Mouse (Mus musculus) cortical plate, adult 2 months (tissue): ENCODE data around the gene Ints1. TPM values are rescaled to one million over a fixed set of nuclear protein-coding genes. Genes with fewer than 3 reads are reported as not detected.

ENCODE experiments used
- H3K27ac ChIP-seq: fragments of 200-500 bp; 2 replicates; pipeline ENCODE4 v1.5.1; 2012; ENCODE audit warnings: low read length, control low read depth, inconsistent platforms; ENCODE audit not compliant: insufficient read depth
- H3K4me1 ChIP-seq: fragments of 200-500 bp; 2 replicates; pipeline ENCODE4 v1.6.1; 2011; ENCODE audit warnings: low read length; ENCODE audit not compliant: control insufficient read depth, insufficient read depth
- H3K4me3 ChIP-seq: fragments of 200-500 bp; 2 replicates; pipeline ENCODE4 v1.5.1; 2011; ENCODE audit warnings: mild to moderate bottlenecking, low read length, control low read depth; ENCODE audit not compliant: insufficient read depth
- CTCF ChIP-seq: fragments of 200-500 bp; IDR thresholded peaks from 2 replicates; pipeline ENCODE4 v1.5.1; 2011; ENCODE audit warnings: mild to moderate bottlenecking, control low read depth, low read length; ENCODE audit not compliant: insufficient read depth; ENCODE audit errors: extremely low read depth
- POLR2A ChIP-seq: fragments of 200-500 bp; IDR thresholded peaks from 2 replicates; pipeline ENCODE4 v1.6.1; 2011; ENCODE audit warnings: mild to moderate bottlenecking, low read length, control low read depth; ENCODE audit not compliant: insufficient read depth; ENCODE audit errors: extremely low read depth
- polyA plus RNA-seq: library from polyadenylated mRNA; depleted of rRNA; stranded (reverse); fragments of >200 nt; gene quantifications from 2 replicates; pipeline ENCODE4 v1.2.3, GENCODE M21; 2012

The Ints1 gene
- polyA plus RNA-seq, 1 experiment = 68.5 TPM

- H3K4me1 ChIP-seq = 0 out of 2 replicates have a peak, but pooled peaks cover 1% of the 10 kb centered on the region
- no peak overlapping the region for H3K27ac ChIP-seq
- TF ChIP-seq POLR2A (no peak), CTCF (no peak)
- H3K4me3 ChIP-seq = no peak overlapping the region
These were observed 37.5 kb downstream of the Ints1 start for GRCm38 (mm10) chr5:139737841-139738591.

DNA sequence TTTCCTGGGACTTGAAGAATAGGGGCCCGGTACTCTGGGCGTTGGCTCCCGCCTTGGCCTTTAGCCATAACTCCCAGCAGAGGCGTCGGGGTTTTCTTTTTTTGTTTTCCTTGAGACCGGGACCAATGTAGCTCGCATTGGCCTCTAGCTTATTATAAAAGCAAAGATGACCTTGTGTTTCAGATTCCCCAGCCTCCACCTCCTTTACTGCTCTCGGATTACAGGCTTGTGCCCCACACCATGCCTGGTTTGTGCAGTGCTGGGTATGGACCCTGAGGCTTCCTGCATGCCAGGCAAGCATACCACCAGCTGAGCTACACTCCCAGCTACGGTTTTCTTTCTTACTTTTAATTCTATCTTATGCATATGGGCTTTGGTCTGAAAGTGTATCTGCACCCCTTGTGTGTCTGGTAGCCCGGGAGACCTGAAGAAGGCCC lies 39.0 kb downstream of the Ints1 start:
- Histone ChIP-seq H3K4me1 (0 out of 2 replicates have a peak, but pooled peaks cover 1% of the 10 kb centered on the region), H3K27ac (no peak overlapping the region), H3K4me3 (no peak overlapping the region; the same call in 1 of the 2 replicates)
- TF ChIP-seq CTCF (no peak), POLR2A (no peak)

- TF ChIP-seq POLR2A = no peak
- no peak for TF ChIP-seq CTCF
- Histone ChIP-seq H3K4me3 (peak within 1 kb of the TSS; percentile 55), H3K4me1 (0 out of 2 replicates have a peak, but pooled peaks cover 1% of the 10 kb centered on the region), H3K27ac (no peak within 1 kb of the TSS)
These were observed 39.6 kb downstream of the Ints1 start, which contains the start of gene Micall2 for GRCm38 (mm10) chr5:139735677-139736503. Micall2 (minus strand) TSS chr5:139736336.

DNA sequence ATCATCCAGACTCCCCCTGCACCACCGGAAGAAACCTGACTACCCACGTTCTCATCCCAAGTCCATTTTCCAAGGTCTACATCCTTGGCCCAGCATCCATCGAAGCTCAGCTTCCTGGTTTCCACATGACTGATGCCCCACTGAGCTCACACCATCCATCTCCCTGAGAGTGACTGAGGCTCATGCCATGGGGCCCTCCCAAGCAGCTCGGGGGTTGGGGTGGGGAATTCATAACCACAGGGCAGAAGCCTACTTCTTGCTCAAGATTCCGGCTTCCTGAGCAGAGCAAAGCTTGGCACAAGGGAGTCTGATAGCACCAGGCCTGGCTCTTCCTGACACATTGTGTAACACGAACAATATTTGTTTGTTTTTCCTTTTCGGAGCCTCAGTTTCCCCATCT lies 40.7 kb downstream of the Ints1 start:
- 0 out of 2 replicates have a peak, but pooled peaks cover 1% of the 10 kb centered on the region for H3K4me1 ChIP-seq
- TF ChIP-seq POLR2A (no peak), CTCF (no peak)
- no peak overlapping the region for H3K27ac ChIP-seq
- H3K4me3 ChIP-seq = no peak overlapping the region

- Histone ChIP-seq H3K4me3 (no peak overlapping the region), H3K4me1 (0 out of 2 replicates have a peak, but pooled peaks cover 1% of the 10 kb centered on the region), H3K27ac (no peak overlapping the region)
- TF ChIP-seq CTCF = no peak
- TF ChIP-seq POLR2A = no peak
These were observed 41.5 kb downstream of the Ints1 start for GRCm38 (mm10) chr5:139734016-139734415.

- Histone ChIP-seq H3K4me3 (no peak overlapping the region), H3K4me1 (0 out of 2 replicates have a peak, but pooled peaks cover 1% of the 10 kb centered on the region), H3K27ac (no peak overlapping the region)
- TF ChIP-seq CTCF (no peak), POLR2A (no peak)
These were observed 42.8 kb downstream of the Ints1 start for GRCm38 (mm10) chr5:139732634-139733107.

DNA sequence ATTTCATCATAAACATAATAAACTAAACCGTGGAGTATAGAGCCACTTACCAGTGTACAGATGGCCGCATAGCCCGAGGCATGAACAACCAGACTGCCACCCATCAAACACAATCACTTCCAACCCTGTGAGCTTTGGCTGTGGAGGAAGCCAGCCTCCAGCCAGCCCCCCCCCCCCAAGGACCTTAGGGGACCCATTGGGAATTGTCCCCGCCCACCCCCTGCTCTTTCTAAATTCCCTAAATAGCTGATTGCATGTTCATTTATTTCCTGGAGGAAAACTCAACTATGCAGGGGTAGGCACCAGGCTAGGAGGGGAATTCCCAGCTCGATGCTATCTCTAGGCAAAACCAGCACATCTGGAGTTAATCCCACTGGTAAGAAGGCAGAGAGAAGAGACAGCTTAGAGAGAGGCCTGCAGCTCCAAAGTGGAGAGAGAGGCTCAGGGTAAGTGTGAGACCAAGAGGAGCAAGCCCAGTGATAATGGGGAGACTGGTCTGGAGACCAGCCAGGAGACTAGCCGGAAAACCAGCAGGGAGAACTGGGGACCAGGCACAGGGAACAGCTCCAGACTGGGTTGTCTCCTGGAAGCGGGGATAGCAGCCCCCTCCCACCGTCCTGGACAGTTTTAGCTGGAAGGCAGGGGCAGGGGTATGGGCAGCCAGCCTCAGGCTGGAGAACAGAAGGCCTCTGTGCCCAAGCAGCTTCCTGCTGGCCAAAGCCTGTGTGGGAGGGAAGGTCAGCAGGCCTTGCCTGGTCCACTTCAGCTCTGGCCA lies 44.6 kb downstream of the Ints1 start:
- peak overlapping the region; percentile 76; the same call in 1 of the 2 replicates for H3K27ac ChIP-seq

GRCm38 (mm10) chr5:139727261-139727660 lies 48.2 kb downstream of the Ints1 start:
- no peak for TF ChIP-seq POLR2A
- no peak for TF ChIP-seq CTCF

More for the DNA sequence above, 44.6 kb downstream of the Ints1 start:
- H3K4me1 ChIP-seq = 0 out of 2 replicates have a peak, but pooled peaks cover 1% of the 10 kb centered on the region
- H3K4me3 ChIP-seq = no peak overlapping the region
- TF ChIP-seq POLR2A (no peak), CTCF (no peak)

DNA sequence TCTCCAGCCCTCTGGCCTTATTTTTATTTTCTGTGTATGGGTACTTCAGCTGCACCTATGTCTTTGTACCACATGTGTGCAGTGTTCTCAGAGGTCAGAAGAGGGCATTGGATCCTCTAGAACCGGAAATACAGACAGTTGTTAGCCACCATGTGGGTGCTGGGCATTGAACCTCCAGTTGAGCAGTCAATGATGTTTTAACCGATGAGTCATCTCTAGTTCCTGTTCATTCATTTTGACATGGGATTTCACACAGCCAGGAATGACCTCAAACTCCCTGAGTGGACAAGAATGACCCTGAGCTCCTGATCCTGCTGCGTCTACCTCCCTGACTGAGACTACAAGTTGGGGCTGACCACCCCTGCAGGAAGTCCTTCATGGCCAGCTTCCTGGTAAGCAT lies 49.3 kb downstream of the Ints1 start:
- TF ChIP-seq CTCF = no peak
- no peak for TF ChIP-seq POLR2A
- no peak overlapping the region for H3K27ac ChIP-seq
- H3K4me3 ChIP-seq = no peak overlapping the region
- H3K4me1 ChIP-seq = no peaks in the 10 kb centered on the region

More at GRCm38 (mm10) chr5:139727261-139727660, 48.2 kb downstream of the Ints1 start:
- no peak overlapping the region for H3K4me3 ChIP-seq
- no peak overlapping the region for H3K27ac ChIP-seq
- no peaks in the 10 kb centered on the region for H3K4me1 ChIP-seq
